Mouse (Mus musculus) adrenal gland, adult 18-20 months (tissue): ENCODE measurements around the gene Nrg4. TPM values are rescaled to one million over a fixed set of nuclear protein-coding genes. Genes with fewer than 3 reads are reported as not detected.
"Not testable (repeated sequence)": the region's sequence is repeated elsewhere in the genome, so short reads cannot be mapped to it uniquely, and the experiment has no call there.

Source experiments
- DNase-seq, 2 experiments: peaks; one replicate each; pipeline ENCODE4 v3.0.0; 2021 to 2022; ENCODE audit warnings: low spot score in 2 of 2
- total RNA-seq, 2 experiments: library from RNA; stranded (reverse); gene quantifications; 1 replicate in 1 of 2; 2 replicates in 1 of 2; pipeline ENCODE4 v1.2.3; 2021

The Nrg4 gene
- total RNA-seq, 2 experiments from 2014 or later: 23.4 to 37.3 TPM

- DNase-seq: no peak
Observed at GRCm38 (mm10) chr9:55255056-55255455, 71.6 kb downstream of the Nrg4 start.

DNA sequence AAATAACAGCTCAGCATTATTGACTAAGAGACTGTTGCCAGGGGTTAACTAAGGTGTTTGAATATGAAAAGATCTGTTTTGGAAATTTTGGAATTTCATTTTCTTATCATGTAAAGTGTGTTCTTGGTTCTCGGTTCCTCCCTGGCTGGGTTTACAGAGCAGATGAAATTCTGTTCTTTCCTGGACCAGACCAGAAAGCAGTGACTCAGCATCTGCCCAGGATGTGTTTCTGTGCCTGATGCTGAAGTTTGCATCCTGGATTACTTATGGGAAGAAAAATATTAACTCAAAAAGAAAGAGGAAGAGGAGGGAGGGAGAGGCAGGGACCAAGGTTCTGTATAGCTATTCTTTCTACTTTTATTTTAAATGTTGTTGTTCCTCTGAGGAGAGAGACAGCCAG, 72.8 kb downstream of the Nrg4 start:
- no peak for DNase-seq

DNA sequence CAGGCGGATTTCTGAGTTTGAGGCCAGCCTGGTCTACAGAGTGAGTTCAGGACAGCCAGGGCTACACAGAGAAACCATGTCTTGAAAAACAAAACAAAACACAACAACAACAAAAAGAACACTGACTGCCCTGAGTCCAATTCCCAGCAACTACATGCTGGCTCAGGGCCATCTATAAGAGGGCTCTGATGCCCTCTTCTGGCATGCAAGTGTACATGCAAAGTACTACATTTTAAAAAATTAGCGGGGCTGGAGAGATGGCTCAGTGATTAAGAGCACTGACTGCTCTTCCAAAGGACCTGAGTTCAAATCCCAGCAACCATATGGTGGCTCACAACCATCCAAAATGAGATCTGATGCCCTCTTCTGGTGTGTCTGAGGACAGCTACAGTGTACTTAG, 74.5 kb downstream of the Nrg4 start:
- not testable (repeated sequence) for DNase-seq

GRCm38 (mm10) chr9:55250595-55251247, 75.9 kb downstream of the Nrg4 start:
- DNase-seq: no peak

DNA sequence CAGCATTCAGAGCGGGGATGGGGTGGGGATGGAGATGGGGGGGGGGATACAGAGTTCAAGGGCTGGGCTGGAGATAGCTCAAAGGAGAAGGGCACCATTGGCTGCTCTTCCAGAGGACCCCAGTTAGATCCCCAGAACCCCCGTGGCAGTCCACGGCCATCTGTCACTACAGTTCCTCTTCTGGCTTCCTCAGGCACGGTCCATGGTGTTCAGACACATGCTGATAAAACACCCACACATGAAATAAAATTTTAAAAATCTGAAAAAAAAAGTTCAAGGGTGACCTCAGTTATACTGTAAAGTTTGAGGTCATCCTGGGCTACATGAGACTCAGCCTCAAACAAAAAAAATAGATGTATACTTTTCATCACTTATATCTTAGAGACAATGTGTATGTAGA, 78.2 kb downstream of the Nrg4 start:
- DNase-seq: no peak

DNA sequence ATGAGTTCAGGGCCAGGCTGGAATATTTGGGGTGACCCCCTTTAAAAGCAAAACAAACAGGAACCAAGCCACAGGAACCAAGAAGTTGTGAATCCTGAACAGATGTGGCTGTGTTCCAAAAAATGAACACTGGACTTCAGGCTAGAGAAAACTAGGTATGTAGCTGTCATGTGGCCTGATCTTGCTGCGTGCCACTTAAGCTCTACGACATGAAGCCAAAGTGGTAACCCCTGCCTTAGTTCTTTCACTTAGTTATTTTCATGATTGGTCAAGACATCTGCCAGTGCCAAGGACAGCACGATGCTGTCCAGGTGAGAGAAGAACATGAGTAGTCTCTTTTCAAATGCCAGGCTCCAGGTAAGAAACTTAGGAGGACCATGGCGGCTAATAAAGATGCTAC, 79.7 kb downstream of the Nrg4 start:
- DNase-seq: no peak

DNA sequence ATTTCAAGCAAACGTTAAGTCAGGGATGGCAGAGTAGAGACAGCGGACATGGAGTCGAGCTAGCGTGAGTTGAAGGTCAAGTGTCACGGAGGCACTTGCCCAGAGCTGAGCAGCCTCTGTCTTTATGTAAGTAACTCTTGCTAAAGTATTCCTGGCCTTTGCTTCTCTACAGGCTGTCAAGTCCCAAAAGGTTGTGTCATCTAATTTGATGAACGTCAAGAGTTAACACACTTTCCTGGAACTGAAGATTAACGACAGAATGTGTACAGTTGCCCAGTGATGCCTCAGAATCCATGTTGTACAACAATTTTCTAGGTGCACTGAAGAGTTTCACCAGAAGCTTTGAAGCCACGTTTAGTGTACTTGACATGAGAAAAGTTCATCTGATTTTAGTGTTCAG, 80.2 kb downstream of the Nrg4 start:
- DNase-seq: no peak

DNA sequence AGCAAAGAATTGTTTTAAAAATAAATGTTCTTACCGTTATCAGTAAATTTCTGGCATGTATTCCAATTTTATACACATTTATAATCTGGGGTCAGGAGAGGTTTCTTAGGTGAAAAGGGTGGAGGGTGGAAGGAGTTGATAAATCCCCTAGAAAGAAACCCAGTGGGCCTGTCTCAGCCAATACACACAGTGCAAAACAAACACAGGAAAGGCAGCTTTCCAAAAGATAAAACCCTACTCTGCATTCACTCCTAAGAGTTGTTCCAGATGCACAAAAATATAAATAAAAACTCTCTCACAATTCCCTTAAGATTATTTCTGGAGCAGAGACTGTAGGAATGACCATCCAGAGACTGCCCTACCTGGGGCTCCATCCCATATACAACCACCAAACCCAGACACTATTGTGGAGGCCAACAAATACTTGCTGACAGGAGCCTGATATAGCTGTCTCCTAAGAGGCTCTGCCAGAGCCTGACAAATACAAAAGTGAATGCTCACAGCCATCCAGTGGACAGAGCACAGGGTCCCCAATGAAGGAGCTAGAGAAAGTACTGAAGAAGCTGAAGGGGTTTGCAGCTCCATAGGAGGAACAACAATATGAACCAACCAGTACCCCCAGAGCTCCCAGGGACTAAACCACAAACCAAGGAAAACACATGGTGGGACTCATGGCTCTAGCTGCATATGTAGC, 81.4 kb downstream of the Nrg4 start:
- not testable (repeated sequence) for DNase-seq

GRCm38 (mm10) chr9:55244079-55244478, 82.6 kb downstream of the Nrg4 start:
- no peak for DNase-seq

- no peak for DNase-seq
Observed at GRCm38 (mm10) chr9:55243280-55243679, 83.4 kb downstream of the Nrg4 start.

GRCm38 (mm10) chr9:55241863-55242685, 84.6 kb downstream of the Nrg4 start:
- no peak for DNase-seq

- no peak for DNase-seq
Observed at GRCm38 (mm10) chr9:55240852-55241251, 85.8 kb downstream of the Nrg4 start.

- no peak for DNase-seq
Observed at GRCm38 (mm10) chr9:55236235-55237165, 90.1 kb downstream of the Nrg4 start.

- not testable (repeated sequence) for DNase-seq
Observed at GRCm38 (mm10) chr9:55233076-55233475, 93.6 kb downstream of the Nrg4 start.

DNA sequence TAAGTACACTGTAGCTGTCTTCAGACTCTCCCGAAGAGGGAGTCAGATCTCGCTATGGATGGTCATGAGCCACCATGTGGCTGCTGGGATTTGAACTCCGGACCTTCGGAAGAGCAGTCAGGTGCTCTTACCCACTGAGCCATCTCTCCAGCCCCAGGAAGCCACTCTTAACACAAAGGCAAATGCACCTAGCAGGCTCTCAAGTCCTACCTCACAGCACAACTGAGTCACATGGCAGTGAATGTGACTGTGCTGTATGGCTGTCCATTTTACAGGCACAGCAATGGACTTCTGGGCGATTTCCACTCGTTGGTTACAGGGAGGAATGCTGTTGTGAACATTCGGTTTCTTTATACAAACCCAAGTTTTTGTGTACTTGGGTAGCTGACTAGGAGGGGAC, 94.1 kb downstream of the Nrg4 start:
- no peak for DNase-seq

- DNase-seq: no peak
Observed at GRCm38 (mm10) chr9:55232110-55232509, 94.5 kb downstream of the Nrg4 start.

DNA sequence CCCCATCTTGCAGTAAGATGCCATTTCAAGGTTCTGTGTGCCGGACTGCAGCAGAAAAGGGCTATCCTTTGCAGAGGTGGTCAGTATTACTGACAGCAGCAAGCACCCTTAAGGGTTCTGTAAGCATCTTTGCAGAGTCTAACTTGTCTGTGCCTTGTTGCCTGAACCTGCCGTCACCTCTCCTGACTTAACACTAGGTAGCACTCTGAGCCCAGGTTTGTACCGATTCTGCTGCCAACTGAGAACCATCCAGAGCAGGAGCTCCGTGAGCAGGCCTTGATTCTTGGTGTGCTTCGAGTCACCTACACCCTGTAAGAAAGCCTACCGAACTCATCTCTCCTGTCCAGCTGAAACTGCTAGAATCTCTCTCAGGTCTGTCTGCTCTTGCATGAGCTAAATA, 95.1 kb downstream of the Nrg4 start:
- no peak for DNase-seq

DNA sequence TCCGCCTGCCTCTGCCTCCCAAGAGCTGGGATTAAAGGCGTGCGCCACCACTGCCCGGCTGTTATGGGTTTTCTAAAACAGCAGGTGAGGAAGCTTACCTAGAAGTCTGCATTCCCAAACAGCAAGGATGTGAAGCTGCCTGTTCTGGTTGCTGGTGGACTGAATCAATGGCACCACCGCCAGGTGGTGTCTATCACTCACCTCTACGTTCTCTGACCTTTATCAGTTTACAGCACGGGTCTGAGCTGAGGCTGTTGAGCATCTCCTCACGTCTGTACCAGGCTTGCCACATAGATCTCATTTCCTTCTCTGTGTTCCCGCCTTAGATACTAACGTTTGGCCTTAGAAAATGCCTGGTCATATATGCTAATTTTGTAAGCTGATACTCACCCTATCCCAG, 97.6 kb downstream of the Nrg4 start:
- no peak for DNase-seq

GRCm38 (mm10) chr9:55228149-55228548, 98.5 kb downstream of the Nrg4 start:
- no peak for DNase-seq

- no peak for DNase-seq
Observed at GRCm38 (mm10) chr9:55226251-55226650, 100.4 kb downstream of the Nrg4 start.

- no peak for DNase-seq
Observed at GRCm38 (mm10) chr9:55225165-55225737, 101.4 kb downstream of the Nrg4 start.
